Mouse (Mus musculus): Measurements from ENCODE around the gene Ikbke. TPM values are rescaled to one million over a fixed set of nuclear protein-coding genes. Genes with fewer than 3 reads are reported as not detected.
A peak's percentile ranks its signal among the peaks of the same experiment; 100 is the strongest.
"Not testable (repeated sequence)": the region's sequence is repeated elsewhere in the genome, so short reads cannot be mapped to it uniquely, and the experiment has no call there.

Gene Ikbke
- polyA plus RNA-seq, 1 experiment from 2014 or later: 4.7 TPM

DNA sequence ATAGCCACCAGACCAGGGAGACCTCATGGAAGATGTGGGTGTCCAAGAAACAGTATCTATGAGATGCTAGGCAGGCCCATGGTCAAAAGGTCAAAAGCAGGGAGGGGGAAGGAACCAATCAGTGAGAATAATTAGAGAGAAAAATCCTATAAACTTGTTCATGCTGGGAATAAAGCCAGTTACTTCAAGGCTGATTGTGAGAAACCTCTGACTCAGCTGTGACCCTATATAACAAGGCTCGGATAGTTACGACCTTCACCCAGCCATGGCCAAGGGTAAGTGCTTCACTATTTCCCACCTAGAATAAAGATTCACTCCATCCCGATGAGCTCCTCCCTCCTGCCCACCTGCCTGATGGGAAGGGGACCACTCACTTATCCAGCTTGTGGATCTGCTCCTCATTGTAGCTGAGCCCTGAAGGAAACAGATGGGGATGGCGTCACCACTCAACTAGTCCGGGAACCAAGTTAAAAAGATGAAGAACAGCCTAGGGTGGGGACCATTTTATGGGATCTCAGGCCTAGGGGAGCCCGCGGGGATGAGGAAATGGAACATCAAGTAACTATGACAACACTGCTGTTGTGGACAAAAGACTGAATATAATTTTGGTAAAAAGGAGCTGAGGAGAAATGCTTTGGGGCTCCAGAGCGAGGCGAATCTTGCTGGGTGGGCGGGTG, 19.6 kb downstream of the Ikbke start:
- no peak for DNase-seq (ENCODE audit: low spot score)
- Histone ChIP-seq H3K27me3 (replicated peaks; ENCODE audit: control insufficient read depth, insufficient read depth, low read length) (no peaks in the 10 kb centered on the region), H3K27ac (replicated peaks; ENCODE audit: low read depth, low read length) (no peak overlapping the region), H3K4me2 (ENCODE audit: low read depth, low read length) (no peak overlapping the region), H3K9me3 (ENCODE audit: control insufficient read depth, low read length) (no peaks in the 10 kb centered on the region), H3K9ac (ENCODE audit: low read depth, low read length) (no peak overlapping the region), H3K4me1 (ENCODE audit: control insufficient read depth, insufficient read depth, low read length) (no peaks in the 10 kb centered on the region), H3K4me3 (ENCODE audit: low read depth, low read length) (no peak overlapping the region), H3K36me3 (ENCODE audit: control insufficient read depth, insufficient read depth, low read length) (no peaks in the 10 kb centered on the region)
- 57% methylated on average over 10 of the region's 10 CpGs for WGBS
- 0 out of 2 replicates have a peak, but pooled peaks have one; percentile 16 for ATAC-seq (ENCODE audit: low read depth)

DNA sequence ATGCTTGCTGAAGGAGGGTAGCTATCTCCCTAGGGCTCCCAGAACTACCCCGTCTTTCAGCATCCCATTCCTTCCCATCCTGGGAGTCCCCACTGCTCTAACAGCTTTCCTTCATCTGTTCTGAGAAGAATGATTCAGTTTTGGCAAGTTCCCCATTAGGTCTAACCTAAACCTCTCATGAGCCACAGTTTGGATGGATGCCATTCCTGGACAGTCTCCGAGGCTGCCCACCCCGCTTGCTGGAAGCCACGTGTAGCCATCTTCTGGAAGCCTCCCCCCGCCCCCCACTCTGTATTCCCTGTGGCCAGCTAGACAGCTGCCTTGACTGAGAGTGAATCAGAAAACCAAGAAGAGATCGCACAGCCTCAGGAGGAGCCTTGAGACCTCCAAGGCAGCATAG, 22.1 kb downstream of the Ikbke start:
- no peak overlapping the region for H3K27ac ChIP-seq (replicated peaks; ENCODE audit: low read depth, low read length)
- ATAC-seq (ENCODE audit: low read depth) (no peak), DNase-seq (ENCODE audit: low spot score) (no peak)
- H3K9ac ChIP-seq (ENCODE audit: low read depth, low read length): no peak overlapping the region
- no peaks in the 10 kb centered on the region for H3K4me1 ChIP-seq (ENCODE audit: control insufficient read depth, insufficient read depth, low read length)
- WGBS: 78% methylated on average over 6 of the region's 6 CpGs
- no peaks in the 10 kb centered on the region for H3K9me3 ChIP-seq (ENCODE audit: control insufficient read depth, low read length)
- no peaks in the 10 kb centered on the region for H3K36me3 ChIP-seq (ENCODE audit: control insufficient read depth, insufficient read depth, low read length)
- H3K4me3 ChIP-seq (ENCODE audit: low read depth, low read length): no peak overlapping the region
- H3K27me3 ChIP-seq (replicated peaks; ENCODE audit: control insufficient read depth, insufficient read depth, low read length): no peaks in the 10 kb centered on the region
- no peak overlapping the region for H3K4me2 ChIP-seq (ENCODE audit: low read depth, low read length)

GRCm38 (mm10) chr1:131252516-131253250, 26.7 kb downstream of the Ikbke start:
- H3K4me1 ChIP-seq (ENCODE audit: control insufficient read depth, insufficient read depth, low read length); H3K27ac ChIP-seq (replicated peaks; ENCODE audit: low read depth, low read length); ATAC-seq (ENCODE audit: low read depth); H3K36me3 ChIP-seq (ENCODE audit: control insufficient read depth, insufficient read depth, low read length); H3K4me2 ChIP-seq (ENCODE audit: low read depth, low read length); H3K27me3 ChIP-seq (replicated peaks; ENCODE audit: control insufficient read depth, insufficient read depth, low read length); H3K9ac ChIP-seq (ENCODE audit: low read depth, low read length); DNase-seq (ENCODE audit: low spot score); H3K9me3 ChIP-seq (ENCODE audit: control insufficient read depth, low read length); H3K4me3 ChIP-seq (ENCODE audit: low read depth, low read length): not testable (repeated sequence)
- WGBS: 78% methylated on average over 7 of the region's 7 CpGs

DNA sequence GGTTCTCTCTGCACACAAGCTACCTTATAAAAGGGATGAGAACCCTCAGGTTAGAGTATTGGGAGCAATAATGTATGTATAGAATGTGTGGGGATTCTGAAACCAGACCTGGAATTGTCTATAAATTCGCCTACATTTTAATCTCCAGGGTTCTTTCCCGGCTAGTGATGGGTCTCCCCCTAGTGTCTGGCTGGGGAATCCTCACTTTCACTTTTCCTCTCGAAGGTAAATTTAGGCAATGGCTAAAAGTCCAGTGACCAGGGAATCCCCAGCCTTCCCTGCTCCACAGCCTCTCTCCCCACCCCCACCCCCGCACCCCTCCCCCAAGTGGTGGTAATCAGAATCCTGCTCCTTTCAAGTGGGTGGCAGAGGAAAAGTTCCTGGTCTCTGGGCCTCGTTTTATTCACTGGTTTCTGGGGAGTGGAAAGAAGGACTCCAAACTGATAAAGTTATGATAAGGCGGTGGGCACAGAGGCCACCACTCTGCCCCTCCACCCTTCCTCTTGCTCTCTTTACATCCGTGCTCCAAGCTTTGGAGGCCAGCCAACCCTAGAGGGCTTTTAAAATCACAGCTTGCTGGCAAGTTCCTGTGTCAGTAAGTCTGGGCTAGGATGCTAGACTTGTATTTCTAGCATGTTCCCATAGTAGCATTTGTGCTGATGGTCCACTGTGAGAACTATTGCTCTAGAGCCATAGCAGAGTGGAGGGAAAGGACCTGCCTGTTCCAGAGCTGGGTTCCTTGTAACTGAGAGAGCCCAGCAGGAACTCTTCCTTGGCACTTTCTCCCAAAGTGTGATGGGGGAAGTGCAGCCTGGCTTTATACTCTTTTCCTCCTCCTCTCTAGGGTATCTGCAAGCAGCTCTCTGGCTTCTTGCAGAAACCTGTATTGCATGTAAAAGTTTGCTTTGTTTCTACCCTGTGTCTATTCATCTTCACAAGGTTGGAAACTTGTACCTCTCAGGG, 32.7 kb downstream of the Ikbke start:
- ATAC-seq (ENCODE audit: low read depth): 0 out of 2 replicates have a peak, but pooled peaks have one; percentile 10
- H3K27me3 ChIP-seq (replicated peaks; ENCODE audit: control insufficient read depth, insufficient read depth, low read length): peaks cover 38% of the 10 kb centered on the region
- 13% methylated on average over 7 of the region's 7 CpGs for WGBS
- H3K9me3 ChIP-seq (ENCODE audit: control insufficient read depth, low read length): no peaks in the 10 kb centered on the region
- H3K4me3 ChIP-seq (ENCODE audit: low read depth, low read length): no peak overlapping the region
- H3K36me3 ChIP-seq (ENCODE audit: control insufficient read depth, insufficient read depth, low read length): no peaks in the 10 kb centered on the region
- H3K4me1 ChIP-seq (ENCODE audit: control insufficient read depth, insufficient read depth, low read length): peaks cover 7% of the 10 kb centered on the region; the same call in 1 of the 2 replicates
- no peak overlapping the region for H3K27ac ChIP-seq (replicated peaks; ENCODE audit: low read depth, low read length)
- H3K9ac ChIP-seq (ENCODE audit: low read depth, low read length): no peak overlapping the region; the same call in 1 of the 2 replicates
- peak overlapping the region; percentile 38 for H3K4me2 ChIP-seq (ENCODE audit: low read depth, low read length)
- peak; percentile 59 for DNase-seq (ENCODE audit: low spot score)

DNA sequence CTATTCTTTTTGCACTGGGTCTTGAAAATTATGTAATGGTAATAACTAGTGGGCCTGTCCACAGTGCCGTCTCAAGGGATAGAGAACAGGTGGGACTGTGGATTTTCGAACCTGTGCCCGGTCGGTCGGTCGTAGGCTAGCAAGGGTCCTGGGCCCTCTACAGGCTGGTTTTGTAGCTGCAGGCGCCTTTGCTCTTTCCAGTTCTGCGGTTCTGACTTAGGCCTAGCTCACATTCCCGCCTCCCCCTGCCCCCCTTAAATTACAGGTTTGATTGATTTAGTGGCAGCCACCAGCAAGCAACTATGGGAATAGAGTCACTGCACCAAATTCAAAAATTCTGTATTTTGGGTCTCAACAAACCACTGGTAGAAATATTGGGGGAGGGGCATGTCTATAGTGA, 33.5 kb downstream of the Ikbke start:
- Histone ChIP-seq H3K4me2 (ENCODE audit: low read depth, low read length) (peak overlapping the region; percentile 97), H3K9me3 (ENCODE audit: control insufficient read depth, low read length) (no peaks in the 10 kb centered on the region), H3K27ac (replicated peaks; ENCODE audit: low read depth, low read length) (no peak overlapping the region), H3K9ac (ENCODE audit: low read depth, low read length) (no peak overlapping the region; the same call in 1 of the 2 replicates), H3K4me3 (ENCODE audit: low read depth, low read length) (peak overlapping the region; percentile 64), H3K27me3 (replicated peaks; ENCODE audit: control insufficient read depth, insufficient read depth, low read length) (peaks cover 43% of the 10 kb centered on the region), H3K4me1 (ENCODE audit: control insufficient read depth, insufficient read depth, low read length) (peaks cover 7% of the 10 kb centered on the region; the same call in 1 of the 2 replicates), H3K36me3 (ENCODE audit: control insufficient read depth, insufficient read depth, low read length) (no peaks in the 10 kb centered on the region)
- DNase-seq (ENCODE audit: low spot score): peak; percentile 51
- ATAC-seq (ENCODE audit: low read depth): peak; percentile 38; the same call in 1 of the 2 replicates
- 5% methylated on average over 9 of the region's 9 CpGs for whole genome bisulfite sequencing

GRCm38 (mm10) chr1:131245089-131245856, 34.1 kb downstream of the Ikbke start, which contains the start of gene Rassf5:
Gene Rassf5, minus strand, starts transcription at chr1:131245258.
- 2% methylated on average over 29 of the region's 60 CpGs for WGBS

GRCm38 (mm10) chr1:131244536-131245088, 34.8 kb downstream of the Ikbke start:
- DNase-seq (ENCODE audit: low spot score) (no peak), ATAC-seq (ENCODE audit: low read depth) (peak; percentile 24; the same call in 1 of the 2 replicates)

More at GRCm38 (mm10) chr1:131245089-131245856, 34.1 kb downstream of the Ikbke start, which contains the start of gene Rassf5:
- ATAC-seq (ENCODE audit: low read depth) (peak; percentile 34; the same call in 1 of the 2 replicates), DNase-seq (ENCODE audit: low spot score) (no peak)
- Histone ChIP-seq H3K4me1 (ENCODE audit: control insufficient read depth, insufficient read depth, low read length) (peaks cover 7% of the 10 kb centered on the region; the same call in 1 of the 2 replicates), H3K36me3 (ENCODE audit: control insufficient read depth, insufficient read depth, low read length) (no peaks in the 10 kb centered on the region), H3K4me3 (ENCODE audit: low read depth, low read length) (peak within 1 kb of the TSS; percentile 64), H3K9ac (ENCODE audit: low read depth, low read length) (peak within 1 kb of the TSS; percentile 70), H3K9me3 (ENCODE audit: control insufficient read depth, low read length) (no peaks in the 10 kb centered on the region), H3K4me2 (ENCODE audit: low read depth, low read length) (peak within 1 kb of the TSS; percentile 97), H3K27ac (replicated peaks; ENCODE audit: low read depth, low read length) (no peak within 1 kb of the TSS), H3K27me3 (replicated peaks; ENCODE audit: control insufficient read depth, insufficient read depth, low read length) (peaks cover 43% of the 10 kb centered on the region)

More at GRCm38 (mm10) chr1:131244536-131245088, 34.8 kb downstream of the Ikbke start:
- 6% methylated on average over 21 of the region's 57 CpGs for WGBS
- Histone ChIP-seq H3K36me3 (ENCODE audit: control insufficient read depth, insufficient read depth, low read length) (no peaks in the 10 kb centered on the region), H3K4me2 (ENCODE audit: low read depth, low read length) (peak overlapping the region; percentile 97), H3K27me3 (replicated peaks; ENCODE audit: control insufficient read depth, insufficient read depth, low read length) (peaks cover 46% of the 10 kb centered on the region), H3K4me1 (ENCODE audit: control insufficient read depth, insufficient read depth, low read length) (peaks cover 7% of the 10 kb centered on the region; the same call in 1 of the 2 replicates), H3K9me3 (ENCODE audit: control insufficient read depth, low read length) (no peaks in the 10 kb centered on the region), H3K4me3 (ENCODE audit: low read depth, low read length) (peak overlapping the region; percentile 64), H3K9ac (ENCODE audit: low read depth, low read length) (peak overlapping the region; percentile 70), H3K27ac (replicated peaks; ENCODE audit: low read depth, low read length) (no peak overlapping the region)

Measured in embryonic facial prominence, embryonic 14.5 days (tissue).